ENCODE assay signal across 8 mouse cellular contexts in genomic region chr1:86487908-86488314, GRCm38 (mm10). TPM values are rescaled to one million over a fixed set of nuclear protein-coding genes. Genes with fewer than 3 reads are reported as not detected.
DNase-seq lines count a peak whose midpoint lies in the region; ATAC-seq and TF ChIP-seq lines count a peak whose summit lies in the region.

No protein-coding gene starts in this region.

- peak overlapping the region; percentile 81 for H3K9ac ChIP-seq in kidney, embryonic 15.5 days
- peak overlapping the region; percentile 92 for H3K9ac ChIP-seq in hindbrain, embryonic 16.5 days (ENCODE audit: low read depth, low read length)
- H3K9ac ChIP-seq in midbrain, embryonic 14.5 days (replicated peaks; ENCODE audit: low read length), result peak overlapping the region; percentile 88

- H3K9me3 ChIP-seq in kidney, embryonic 15.5 days (replicated peaks), result no peaks in the 10 kb centered on the region
- no peaks in the 10 kb centered on the region for H3K9me3 ChIP-seq in hindbrain, embryonic 16.5 days (ENCODE audit: control insufficient read depth, low read length)
- H3K9me3 ChIP-seq in midbrain, embryonic 14.5 days (ENCODE audit: control insufficient read depth, low read length), result no peaks in the 10 kb centered on the region

- no peak for DNase-seq in kidney, adult 8-10 months
- DNase-seq in midbrain, embryonic 14.5 days, result no peak
- DNase-seq in frontal cortex, postnatal 10 days (ENCODE audit: low spot score in 2 of 2), result no peak
- DNase-seq in gastrocnemius, postnatal 14 days, result no peak
- DNase-seq in frontal cortex, adult 2 months (ENCODE audit: extremely low spot score in 1 of 2, low spot score in 1 of 2), result no peak

- no peaks in the 10 kb centered on the region for H3K27me3 ChIP-seq in kidney, embryonic 15.5 days
- no peaks in the 10 kb centered on the region for H3K27me3 ChIP-seq in hindbrain, embryonic 16.5 days (replicated peaks; ENCODE audit: control insufficient read depth, insufficient read depth, low read length)
- no peaks in the 10 kb centered on the region for H3K27me3 ChIP-seq in midbrain, embryonic 14.5 days (ENCODE audit: control insufficient read depth, insufficient read depth, low read length)

- ATAC-seq in kidney, embryonic 15.5 days (replicated peaks; ENCODE audit: low FRiP score), result no peak; the same call in 1 of the 2 replicates
- ATAC-seq in hindbrain, embryonic 16.5 days, result peak; percentile 60; the same call in 1 of the 2 replicates
- ATAC-seq in midbrain, embryonic 14.5 days (ENCODE audit: low FRiP score, low TSS enrichment), result no peak; the same call in 1 of the 2 replicates

- peak overlapping the region; percentile 65 for H3K4me3 ChIP-seq in kidney, embryonic 15.5 days (replicated peaks)
- peak overlapping the region; percentile 82 for H3K4me3 ChIP-seq in bone marrow macrophage, adult 2 months (ENCODE audit: insufficient read depth, low read length)
- H3K4me3 ChIP-seq in hindbrain, embryonic 16.5 days (ENCODE audit: low read length), result peak overlapping the region; percentile 64
- peak overlapping the region; percentile 63 for H3K4me3 ChIP-seq in midbrain, embryonic 14.5 days (replicated peaks; ENCODE audit: low read depth, low read length)

- no peaks in the 10 kb centered on the region for H3K36me3 ChIP-seq in kidney, embryonic 15.5 days
- no peaks in the 10 kb centered on the region for H3K36me3 ChIP-seq in hindbrain, embryonic 16.5 days (ENCODE audit: control insufficient read depth, insufficient read depth, low read length)
- no peaks in the 10 kb centered on the region for H3K36me3 ChIP-seq in midbrain, embryonic 14.5 days (ENCODE audit: control insufficient read depth, insufficient read depth, low read length)

- TF ChIP-seq POLR2A in bone marrow macrophage, adult 2 months (IDR thresholded peaks at IDR 0.05; ENCODE audit: borderline replicate concordance, low read depth, low read length), result no peak

- peak overlapping the region; percentile 97 for H3K27ac ChIP-seq in kidney, embryonic 15.5 days
- peak overlapping the region; percentile 68 for H3K27ac ChIP-seq in bone marrow macrophage, adult 2 months (ENCODE audit: insufficient read depth, low read depth, low read length)
- peak overlapping the region; percentile 98 for H3K27ac ChIP-seq in hindbrain, embryonic 16.5 days (ENCODE audit: low read depth, low read length)
- peak overlapping the region; percentile 99 for H3K27ac ChIP-seq in midbrain, embryonic 14.5 days (replicated peaks; ENCODE audit: low read depth, low read length)

- intact Hi-C loops in gastrocnemius, postnatal 14 days (cut with DNase I; ENCODE audit: low total_unique reads), result no loop called here

- H3K4me2 ChIP-seq in kidney, embryonic 15.5 days, result peak overlapping the region; percentile 81
- H3K4me2 ChIP-seq in hindbrain, embryonic 16.5 days (ENCODE audit: low read length), result peak overlapping the region; percentile 79
- peak overlapping the region; percentile 82 for H3K4me2 ChIP-seq in midbrain, embryonic 14.5 days (ENCODE audit: low read length)

- H3K4me1 ChIP-seq in kidney, embryonic 15.5 days, result peaks cover 43% of the 10 kb centered on the region
- H3K4me1 ChIP-seq in bone marrow macrophage, adult 2 months (ENCODE audit: control insufficient read depth, insufficient read depth, low read length), result peaks cover 29% of the 10 kb centered on the region
- peaks cover 14% of the 10 kb centered on the region for H3K4me1 ChIP-seq in hindbrain, embryonic 16.5 days (ENCODE audit: control insufficient read depth, insufficient read depth, low read depth, low read length)
- H3K4me1 ChIP-seq in midbrain, embryonic 14.5 days (ENCODE audit: control insufficient read depth, insufficient read depth, low read length), result peaks cover 18% of the 10 kb centered on the region

- no peak for TF ChIP-seq CTCF in bone marrow macrophage, adult 2 months (IDR thresholded peaks at IDR 0.05; ENCODE audit: low read depth, low read length)

- 8% methylated on average over 20 of the region's 20 CpGs for WGBS in kidney, embryonic 15.5 days
- 7% methylated on average over 20 of the region's 20 CpGs for WGBS in hindbrain, embryonic 16.5 days
- 9% methylated on average over 20 of the region's 20 CpGs for WGBS in midbrain, embryonic 14.5 days

RNA-seq across cellular contexts. Expression of gene Ptma, which starts 38.6 kb away (rescaled TPM):
- 2,949 and 3,271 TPM in 2 replicates for polyA plus RNA-seq in kidney, embryonic 15.5 days (2015; fragmentation: Nextera tagmentation; extraction: Ambion mirVana)
- polyA plus RNA-seq in bone marrow macrophage, adult 2 months (2012; ENCODE audit: insufficient read depth, insufficient read length, missing spikeins), result 1,364 and 1,417 TPM in 2 replicates
- polyA plus RNA-seq in hindbrain, embryonic 16.5 days (2015; fragmentation: Nextera tagmentation; extraction: Ambion mirVana), result 1,165 and 1,204 TPM in 2 replicates
- polyA plus RNA-seq in midbrain, embryonic 14.5 days (2014; fragmentation: Nextera tagmentation; extraction: Ambion mirVana), result 2,168 and 2,208 TPM in 2 replicates
- total RNA-seq in gastrocnemius, postnatal 14 days (2021), result 100 to 1,000 TPM; 184 to 248 TPM
- 707 and 751 TPM in 2 replicates for polyA plus RNA-seq in frontal cortex, adult 2 months (2012; rRNA removed)
